Mouse (Mus musculus) small intestine, adult 2 months (tissue): Measurements from ENCODE around the gene Sorl1. TPM values are rescaled to one million over a fixed set of nuclear protein-coding genes. Genes with fewer than 3 reads are reported as not detected.

Experiments
- H3K27ac ChIP-seq: fragments of 200-500 bp; 2 replicates; pipeline ENCODE4 v1.5.1; 2012; ENCODE audit warnings: low read depth, low read length, control low read depth, inconsistent platforms; ENCODE audit not compliant: insufficient read depth
- H3K27me3 ChIP-seq: fragments of 200-500 bp; 2 replicates; pipeline ENCODE4 v1.6.1; 2012; ENCODE audit warnings: mild to moderate bottlenecking, moderate library complexity, low read length, inconsistent platforms; ENCODE audit not compliant: control insufficient read depth, insufficient read depth
- H3K36me3 ChIP-seq: fragments of 200-500 bp; 2 replicates; pipeline ENCODE4 v1.6.1; 2012; ENCODE audit warnings: mild to moderate bottlenecking, low read length, control low read depth, inconsistent platforms; ENCODE audit not compliant: control insufficient read depth, insufficient read depth
- H3K4me1 ChIP-seq: fragments of 200-500 bp; 2 replicates; pipeline ENCODE4 v1.6.1; 2012; ENCODE audit warnings: low read length, inconsistent platforms, mixed read lengths; ENCODE audit not compliant: control insufficient read depth, insufficient read depth, insufficient read length
- H3K4me3 ChIP-seq: fragments of 200-500 bp; 2 replicates; pipeline ENCODE4 v1.5.1; 2012; ENCODE audit warnings: low read depth, mild to moderate bottlenecking, control low read depth, inconsistent platforms, low read length, moderate library complexity
- CTCF ChIP-seq: fragments of 200-500 bp; IDR thresholded peaks from 2 replicates; pipeline ENCODE4 v1.5.1; 2012; ENCODE audit warnings: low read depth, mild to moderate bottlenecking, control low read depth, inconsistent platforms, low read length, moderate library complexity, mixed read lengths; ENCODE audit not compliant: insufficient replicate concordance, insufficient read length; ENCODE audit errors: extremely low read depth
- POLR2A ChIP-seq: fragments of 200-500 bp; IDR thresholded peaks from 2 replicates; pipeline ENCODE4 v1.6.1; 2012; ENCODE audit warnings: low read depth, mild to moderate bottlenecking, control low read depth, inconsistent platforms, low read length, moderate library complexity
- WGBS: fragments of 180-500 bp; shearing (Covaris S2); methylation state at CpG from one replicate; pipeline ENCODE4 v1.1.7; 2018; 5-methylcytosine and 5-hydroxymethylcytosine counted together
- polyA plus RNA-seq: library from polyadenylated mRNA; depleted of rRNA; stranded (reverse); fragments of >200 nt; gene quantifications from 2 replicates; pipeline ENCODE4 v1.2.3, GENCODE M21; 2012

Gene Sorl1
- polyA plus RNA-seq, 1 experiment = 16.1 TPM

DNA sequence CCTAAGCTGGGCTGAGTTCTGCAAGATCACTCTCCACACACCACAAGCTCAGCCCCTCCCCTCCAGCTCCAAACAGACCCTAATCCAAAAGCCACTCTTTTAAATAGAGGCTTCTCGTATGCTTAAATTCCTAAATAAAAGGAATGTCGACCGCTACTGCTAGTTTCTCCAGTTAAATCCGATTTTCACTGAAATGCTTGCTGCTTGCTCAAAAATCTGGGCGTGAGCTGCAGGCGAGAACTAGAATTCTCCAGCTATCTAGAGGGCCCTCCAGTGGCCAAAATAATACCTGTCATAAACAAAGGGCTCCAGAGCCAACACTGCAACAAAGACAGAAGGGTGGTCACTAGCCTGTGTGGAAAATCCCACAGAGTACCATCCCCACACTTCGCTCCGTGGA is 170.6 kb downstream of the Sorl1 start:
- H3K27me3 ChIP-seq = no peaks in the 10 kb centered on the region
- WGBS = 13% methylated on average over 8 of the region's 8 CpGs
- no peak overlapping the region for H3K27ac ChIP-seq
- no peak overlapping the region for H3K4me3 ChIP-seq
- no peaks in the 10 kb centered on the region for H3K4me1 ChIP-seq
- TF ChIP-seq CTCF (peak; percentile 37; the same call in 1 of the 2 replicates), POLR2A (no peak)
- no peaks in the 10 kb centered on the region for H3K36me3 ChIP-seq

DNA sequence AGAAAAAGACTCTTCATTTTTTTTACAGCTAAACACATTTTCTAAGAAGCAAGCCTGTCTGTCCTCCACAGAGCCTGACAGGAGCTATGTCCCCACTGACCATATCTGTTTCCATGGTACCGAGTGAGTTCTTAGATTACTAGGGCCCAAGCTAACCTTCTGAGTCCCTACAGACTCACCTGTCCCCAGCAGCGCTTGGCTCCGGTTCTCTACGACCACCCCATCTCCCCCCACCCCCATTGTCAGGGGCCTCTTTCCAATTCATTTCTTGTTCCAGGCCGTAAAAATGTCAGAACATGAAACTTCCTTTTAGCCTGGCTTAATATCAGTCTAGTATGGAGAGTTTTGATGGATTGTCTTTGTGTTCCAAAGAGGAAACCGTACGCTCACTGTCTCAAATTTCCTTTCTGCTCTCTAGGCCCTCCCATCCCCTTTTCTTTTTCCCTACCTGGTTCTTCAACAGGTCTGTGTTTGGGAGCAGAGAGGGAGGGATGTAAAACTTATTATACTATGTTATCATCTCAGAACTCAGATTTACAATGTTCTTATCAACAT is 171.4 kb downstream of the Sorl1 start:
- TF ChIP-seq POLR2A = no peak
- no peak for TF ChIP-seq CTCF
- Histone ChIP-seq H3K4me3 (no peak overlapping the region), H3K4me1 (no peaks in the 10 kb centered on the region), H3K36me3 (no peaks in the 10 kb centered on the region), H3K27ac (no peak overlapping the region), H3K27me3 (no peaks in the 10 kb centered on the region)
- 68% methylated on average over 7 of the region's 7 CpGs for WGBS

DNA sequence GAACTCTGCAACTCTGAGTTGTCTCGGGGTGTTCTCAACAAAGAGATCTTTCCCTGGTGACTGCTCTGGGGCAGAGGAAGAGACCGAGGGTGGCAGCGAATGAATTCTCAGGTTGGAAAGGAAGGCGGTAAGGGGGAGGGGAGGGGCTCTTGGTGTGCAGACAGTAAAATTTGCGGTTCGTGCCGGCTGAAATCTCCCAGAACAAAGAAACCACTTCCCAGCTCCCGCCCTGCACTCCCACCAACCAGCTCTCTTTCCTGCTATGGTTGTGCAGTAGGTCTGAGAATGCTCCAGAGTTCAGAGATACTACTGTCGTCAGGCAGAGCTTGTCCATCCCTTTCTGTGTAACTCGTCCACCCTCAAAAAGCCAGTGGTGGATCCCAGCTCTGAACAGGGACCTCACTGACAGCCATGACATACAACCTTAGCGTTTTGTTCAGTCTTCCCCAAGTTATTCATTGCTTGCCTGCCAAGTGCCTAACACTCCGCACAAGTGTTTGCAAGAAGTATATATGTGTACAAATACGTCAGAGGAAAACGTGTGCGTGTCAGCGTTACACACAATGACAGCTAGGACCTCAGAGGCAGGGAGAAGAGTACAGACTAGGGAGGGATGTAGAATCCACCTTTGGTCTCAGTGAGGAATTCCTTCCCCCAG is 172.5 kb downstream of the Sorl1 start:
- 13% methylated on average over 16 of the region's 16 CpGs for WGBS
- Histone ChIP-seq H3K4me1 (no peaks in the 10 kb centered on the region), H3K27me3 (no peaks in the 10 kb centered on the region), H3K36me3 (no peaks in the 10 kb centered on the region), H3K4me3 (peak overlapping the region; percentile 56), H3K27ac (peak overlapping the region; percentile 10; the same call in 1 of the 2 replicates)
- TF ChIP-seq CTCF (no peak), POLR2A (no peak)

DNA sequence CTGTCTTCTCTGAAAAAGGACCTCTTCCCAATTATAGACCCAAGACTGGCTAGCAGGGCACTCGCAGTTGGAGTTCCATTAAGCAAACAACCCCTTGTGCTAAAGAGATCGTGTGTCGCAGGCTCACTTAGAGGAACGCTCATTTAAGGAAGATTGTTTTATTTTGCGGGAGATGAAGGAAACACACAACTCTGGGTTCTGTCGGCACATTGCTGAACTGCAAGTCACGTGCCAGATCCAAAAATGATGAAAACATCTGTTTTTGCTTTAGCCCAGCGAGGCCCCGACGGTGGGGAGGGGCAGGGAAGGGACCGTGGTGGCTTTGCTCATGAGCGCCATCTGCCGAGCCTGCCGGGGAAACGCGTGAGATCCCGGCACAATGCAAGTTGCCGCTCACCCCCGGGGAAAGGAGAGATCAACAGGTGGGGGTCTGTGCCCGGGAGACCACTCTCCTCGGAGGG is 173.1 kb downstream of the Sorl1 start:
- WGBS = under 1% methylated on average over 21 of the region's 21 CpGs
- Histone ChIP-seq H3K36me3 (no peaks in the 10 kb centered on the region), H3K27ac (peak overlapping the region; percentile 54), H3K4me1 (no peaks in the 10 kb centered on the region), H3K27me3 (no peaks in the 10 kb centered on the region), H3K4me3 (peak overlapping the region; percentile 56)
- TF ChIP-seq CTCF (peak; percentile 89), POLR2A (no peak)

DNA sequence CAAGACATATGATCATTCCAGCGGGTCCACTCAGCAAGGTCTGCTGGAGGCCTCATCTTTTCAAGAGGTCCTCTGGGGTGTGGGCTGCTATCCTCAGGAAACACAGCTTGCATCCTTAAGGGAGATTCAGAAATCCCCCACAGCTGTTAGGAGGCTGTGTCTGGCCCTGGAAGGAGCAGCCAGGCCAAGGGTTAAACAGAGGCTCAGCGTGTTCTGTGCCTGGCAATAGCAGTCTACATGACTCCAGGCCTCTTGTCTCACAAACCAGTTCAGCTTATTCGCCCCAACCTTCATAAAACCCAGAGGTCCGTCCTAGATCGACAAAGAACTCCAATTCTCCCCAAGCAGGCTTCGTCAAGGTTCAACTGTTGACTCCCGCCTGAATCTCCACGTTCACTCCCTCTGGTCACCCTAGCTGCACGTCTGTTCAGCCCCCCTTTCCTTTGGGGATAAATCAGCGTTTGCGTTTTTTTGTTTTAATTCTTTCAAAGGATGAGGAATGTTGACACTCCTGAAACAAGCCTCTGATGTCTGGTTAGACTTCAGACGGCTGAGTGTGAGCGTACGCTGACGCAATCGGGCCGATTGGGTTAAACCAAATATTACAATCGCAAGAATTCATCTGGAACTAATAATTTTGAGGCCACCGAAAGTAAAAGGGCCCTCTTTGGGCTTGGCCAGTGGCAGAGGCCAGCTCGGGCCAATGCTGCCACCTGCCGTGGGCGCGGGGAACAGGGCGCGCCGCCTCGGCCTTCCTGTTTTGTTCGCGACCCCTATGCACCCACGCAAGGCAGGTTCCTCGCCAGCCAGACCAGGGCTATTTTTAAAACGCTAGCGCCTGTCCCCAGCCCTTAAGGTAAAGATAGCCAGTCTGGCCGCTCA is 173.7 kb downstream of the Sorl1 start:
- Histone ChIP-seq H3K27me3 (no peaks in the 10 kb centered on the region), H3K4me3 (peak overlapping the region; percentile 56), H3K4me1 (no peaks in the 10 kb centered on the region), H3K27ac (peak overlapping the region; percentile 54), H3K36me3 (no peaks in the 10 kb centered on the region)
- 12% methylated on average over 34 of the region's 34 CpGs for WGBS
- TF ChIP-seq CTCF (peak; percentile 72), POLR2A (no peak)

DNA sequence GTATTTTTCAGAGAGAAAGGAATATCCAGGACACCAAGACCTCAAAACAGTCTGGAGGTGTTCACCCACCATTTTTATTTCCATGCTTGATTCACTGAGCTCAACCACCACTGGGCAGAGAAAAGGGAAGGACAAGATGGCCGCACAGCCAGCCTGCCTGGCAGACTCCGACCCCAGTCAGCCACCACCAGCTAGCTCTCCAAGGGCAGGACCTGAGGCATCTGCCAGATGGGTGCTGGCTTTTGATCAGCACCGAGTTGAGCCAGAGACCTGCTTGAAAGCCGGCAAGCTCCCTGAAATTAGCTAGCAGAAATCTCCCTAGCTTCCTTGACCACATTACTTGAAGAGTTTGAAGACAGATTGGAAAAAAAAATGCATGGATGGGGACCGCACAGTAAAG is 174.6 kb downstream of the Sorl1 start:
- TF ChIP-seq POLR2A (no peak), CTCF (no peak)
- H3K36me3 ChIP-seq = no peaks in the 10 kb centered on the region
- H3K4me3 ChIP-seq = no peak overlapping the region
- WGBS = 82% methylated on average over 5 of the region's 5 CpGs
- H3K27ac ChIP-seq = no peak overlapping the region
- H3K4me1 ChIP-seq = no peaks in the 10 kb centered on the region
- H3K27me3 ChIP-seq = no peaks in the 10 kb centered on the region

DNA sequence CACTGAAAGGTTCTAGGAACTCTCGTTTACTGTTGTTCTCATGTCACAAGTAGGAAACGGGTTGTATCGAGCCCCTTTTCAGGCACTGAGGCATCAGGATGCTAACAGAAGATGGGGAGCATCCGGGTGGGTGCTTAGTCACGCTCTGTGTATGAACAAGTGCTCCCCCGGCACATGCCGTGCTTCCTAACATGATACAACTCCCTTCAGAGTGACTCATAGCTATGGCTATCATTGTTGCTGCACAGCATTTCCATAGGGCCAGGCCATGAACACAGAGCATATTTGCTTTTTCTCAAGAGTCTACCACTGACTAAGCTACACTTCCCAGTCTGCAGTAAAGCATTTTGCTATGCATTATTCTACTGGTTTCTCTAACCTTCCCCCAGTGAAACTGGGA is 179.1 kb downstream of the Sorl1 start:
- TF ChIP-seq CTCF (no peak), POLR2A (no peak)
- WGBS = 92% methylated on average over 7 of the region's 7 CpGs

More for the DNA sequence above, 179.1 kb downstream of the Sorl1 start:
- H3K27me3 ChIP-seq = no peaks in the 10 kb centered on the region
- no peak overlapping the region for H3K27ac ChIP-seq
- no peak overlapping the region for H3K4me3 ChIP-seq
- no peaks in the 10 kb centered on the region for H3K36me3 ChIP-seq
- H3K4me1 ChIP-seq = no peaks in the 10 kb centered on the region; the same call in 1 of the 2 replicates
